In genomic region chr9:44072599-44072915, GRCm38 (mm10) we compare ENCODE assay signal across 8 mouse cellular contexts. TPM values are rescaled to one million over a fixed set of nuclear protein-coding genes. Genes with fewer than 3 reads are reported as not detected.
DNase-seq lines count a peak whose midpoint lies in the region; ATAC-seq and TF ChIP-seq lines count a peak whose summit lies in the region.

No protein-coding gene starts in this region.

- no peak for TF ChIP-seq CTCF in left cerebral cortex, adult 2 months (IDR thresholded peaks at IDR 0.05)

- DNase-seq in left cerebral cortex, adult 2 months (ENCODE audit: extremely low spot score in 1 of 2, low spot score in 2 of 2): peak in 1 of 2 experiments; percentile 18
- no peak for DNase-seq in left cerebral cortex, postnatal 10 days (ENCODE audit: extremely low spot score in 1 of 2, low spot score in 2 of 2)
- peak; percentile 69 for DNase-seq in cerebellum, adult 9-11 months
- DNase-seq in heart, adult 8-10 months (ENCODE audit: low spot score): peak; percentile 66
- no peak for DNase-seq in spleen, adult 18-20 months
- no peak for DNase-seq in MN1 (ENCODE audit: low spot score)
- DNase-seq in lung, adult 18-20 months: no peak

- peak overlapping the region; percentile 88 for H3K27ac ChIP-seq in left cerebral cortex, adult 2 months
- no peak overlapping the region for H3K27ac ChIP-seq in limb, embryonic 13.5 days

- WGBS in limb, embryonic 13.5 days: 36% methylated on average over 4 of the region's 4 CpGs

- no peaks in the 10 kb centered on the region for H3K36me3 ChIP-seq in limb, embryonic 13.5 days

- no peaks in the 10 kb centered on the region for H3K9me3 ChIP-seq in limb, embryonic 13.5 days

- ATAC-seq in limb, embryonic 13.5 days (ENCODE audit: low FRiP score, low read depth): no peak

- H3K4me2 ChIP-seq in limb, embryonic 13.5 days (replicated peaks): no peak overlapping the region; the same call in 1 of the 2 replicates

- peaks cover 34% of the 10 kb centered on the region for H3K4me1 ChIP-seq in limb, embryonic 13.5 days

- peaks cover 14% of the 10 kb centered on the region for H3K27me3 ChIP-seq in limb, embryonic 13.5 days

- H3K9ac ChIP-seq in limb, embryonic 13.5 days: peak overlapping the region; percentile 13; the same call in 1 of the 2 replicates

- intact Hi-C loops in left cerebral cortex, adult 2 months (cut with DNase I): no loop called here
- intact Hi-C loops in left cerebral cortex, postnatal 10 days (cut with DNase I): no loop called here

- H3K4me3 ChIP-seq in left cerebral cortex, adult 2 months: peak overlapping the region; percentile 23; the same call in 1 of the 2 replicates
- H3K4me3 ChIP-seq in limb, embryonic 13.5 days: no peak overlapping the region

RNA-seq across cellular contexts. Expression of gene Usp2, which starts 5.7 kb away (rescaled TPM):
- total RNA-seq in left cerebral cortex, adult 2 months (2021): 100 to 1,000 TPM in 1 of 2 experiments, 10 to 100 TPM in 1; 99.3 to 120 TPM
- 10 to 100 TPM; 58.2 to 64.0 TPM for total RNA-seq in left cerebral cortex, postnatal 10 days (2021)
- 100 to 1,000 TPM; 160 to 205 (median 195) TPM for total RNA-seq in heart, adult 8-10 months (2022)
- polyA plus RNA-seq in limb, embryonic 13.5 days (2015; fragmentation: Nextera tagmentation; extraction: Ambion mirVana): 14.6 and 14.7 TPM in 2 replicates

RNA-seq across cellular contexts. Expression of gene Mfrp, which starts 29.0 kb away (rescaled TPM):
- total RNA-seq in left cerebral cortex, adult 2 months (2021): 1 to 10 TPM in 1 of 2 experiments, under 1 TPM in 1; 0.82 to 1.6 TPM
- total RNA-seq in left cerebral cortex, postnatal 10 days (2021): under 1 TPM in 1 of 2 experiments, not detected in 1; 0.17 TPM
- not detected for total RNA-seq in heart, adult 8-10 months (2022)
- polyA plus RNA-seq in limb, embryonic 13.5 days (2015; fragmentation: Nextera tagmentation; extraction: Ambion mirVana): 0.13 and 0.17 TPM in 2 replicates

RNA-seq across cellular contexts. Expression of gene Thy1, which starts 29.4 kb away (rescaled TPM):
- total RNA-seq in left cerebral cortex, adult 2 months (2021): 100 to 1,000 TPM; 838 to 856 TPM
- total RNA-seq in left cerebral cortex, postnatal 10 days (2021): 100 to 1,000 TPM; 704 to 725 TPM
- total RNA-seq in heart, adult 8-10 months (2022): 10 to 100 TPM in 2 of 4 experiments, 1 to 10 TPM in 2; 8.9 to 12.4 (median 11.0) TPM
- 3.4 and 5.1 TPM in 2 replicates for polyA plus RNA-seq in limb, embryonic 13.5 days (2015; fragmentation: Nextera tagmentation; extraction: Ambion mirVana)

RNA-seq across cellular contexts. Expression of gene C1qtnf5, which starts 34.5 kb away (rescaled TPM):
- total RNA-seq in left cerebral cortex, adult 2 months (2021): 10 to 100 TPM; 14.2 to 15.3 TPM
- total RNA-seq in left cerebral cortex, postnatal 10 days (2021): 10 to 100 TPM; 11.2 to 12.1 TPM
- 10 to 100 TPM in 1 of 4 experiments, 1 to 10 TPM in 3; 7.6 to 12.9 (median 8.9) TPM for total RNA-seq in heart, adult 8-10 months (2022)
- polyA plus RNA-seq in limb, embryonic 13.5 days (2015; fragmentation: Nextera tagmentation; extraction: Ambion mirVana): 2.6 and 3.4 TPM in 2 replicates

RNA-seq across cellular contexts. Expression of gene Gm49380, which starts 40.7 kb away (rescaled TPM):
- under 1 TPM in 1 of 2 experiments, not detected in 1; 0.56 TPM for total RNA-seq in left cerebral cortex, adult 2 months (2021)
- not detected for total RNA-seq in left cerebral cortex, postnatal 10 days (2021)
- total RNA-seq in heart, adult 8-10 months (2022): under 1 TPM; 0.11 to 0.47 (median 0.30) TPM
- 0.09 and 0.10 TPM in 2 replicates for polyA plus RNA-seq in limb, embryonic 13.5 days (2015; fragmentation: Nextera tagmentation; extraction: Ambion mirVana)

Comparison
In these comparisons a context has a peak if more than half of its experiments do, and no peak if none do; other contexts are left out.
1. DNase-seq: peak in cerebellum, adult 9-11 months (single experiment) and heart, adult 8-10 months (single experiment); none in left cerebral cortex, postnatal 10 days (0 of 2), spleen, adult 18-20 months (0 of 2), MN1 (single experiment) and lung, adult 18-20 months (0 of 2).
2. RNA of gene Thy1, which starts 29.4 kb away (total RNA-seq): 838 to 856 TPM in left cerebral cortex, adult 2 months and 704 to 725 TPM in left cerebral cortex, postnatal 10 days; 8.9 to 12.4 TPM in heart, adult 8-10 months; every median in the first group is over 10 times any median in the second.